Mouse (Mus musculus) heart, adult 2 months (tissue): ENCODE measurements around the gene Cope.

Source experiments
- CTCF ChIP-seq: fragments of 200-600 bp; IDR thresholded peaks from 2 replicates; pipeline ENCODE4 v1.8.1; 2022; ENCODE audit warnings: antibody characterized with exemption, mild to moderate bottlenecking, moderate library complexity
- POLR2A ChIP-seq: fragments of 200-500 bp; IDR thresholded peaks from 2 replicates; pipeline ENCODE4 v1.6.1; 2011; ENCODE audit warnings: mild to moderate bottlenecking, low read depth, low read length, control low read depth; ENCODE audit not compliant: insufficient read depth

GRCm38 (mm10) chr8:70279266-70279665, 23.1 kb upstream of the Cope start:
- TF ChIP-seq CTCF (no peak), POLR2A (no peak)
